Mouse (Mus musculus) monocyte, adult 59 days (primary cell): Measurements from ENCODE around the gene Scamp4. TPM values are rescaled to one million over a fixed set of nuclear protein-coding genes. Genes with fewer than 3 reads are reported as not detected.

Experiments
- total RNA-seq, 2 experiments: library from RNA; stranded (reverse); gene quantifications; one replicate each; pipeline ENCODE4 v1.2.4; 2023

The Scamp4 gene
- 10 to 100 TPM; 27.5 to 33.1 TPM for total RNA-seq

GRCm38 (mm10) chr10:80602698-80603325 lies at the start of gene Scamp4, which contains the start of gene Adat3:
Scamp4 (plus strand) TSS chr10:80602872.
Adat3 (plus strand) TSS chr10:80602880.

GRCm38 (mm10) chr10:80561116-80561944 lies 41.3 kb upstream of the Scamp4 start, which contains the start of gene Rexo1:
Rexo1 (minus strand) TSS chr10:80561560.

GRCm38 (mm10) chr10:80577195-80578130 lies 25.2 kb upstream of the Scamp4 start, which contains the start of gene Klf16:
Klf16 (minus strand) TSS chr10:80577321.

DNA sequence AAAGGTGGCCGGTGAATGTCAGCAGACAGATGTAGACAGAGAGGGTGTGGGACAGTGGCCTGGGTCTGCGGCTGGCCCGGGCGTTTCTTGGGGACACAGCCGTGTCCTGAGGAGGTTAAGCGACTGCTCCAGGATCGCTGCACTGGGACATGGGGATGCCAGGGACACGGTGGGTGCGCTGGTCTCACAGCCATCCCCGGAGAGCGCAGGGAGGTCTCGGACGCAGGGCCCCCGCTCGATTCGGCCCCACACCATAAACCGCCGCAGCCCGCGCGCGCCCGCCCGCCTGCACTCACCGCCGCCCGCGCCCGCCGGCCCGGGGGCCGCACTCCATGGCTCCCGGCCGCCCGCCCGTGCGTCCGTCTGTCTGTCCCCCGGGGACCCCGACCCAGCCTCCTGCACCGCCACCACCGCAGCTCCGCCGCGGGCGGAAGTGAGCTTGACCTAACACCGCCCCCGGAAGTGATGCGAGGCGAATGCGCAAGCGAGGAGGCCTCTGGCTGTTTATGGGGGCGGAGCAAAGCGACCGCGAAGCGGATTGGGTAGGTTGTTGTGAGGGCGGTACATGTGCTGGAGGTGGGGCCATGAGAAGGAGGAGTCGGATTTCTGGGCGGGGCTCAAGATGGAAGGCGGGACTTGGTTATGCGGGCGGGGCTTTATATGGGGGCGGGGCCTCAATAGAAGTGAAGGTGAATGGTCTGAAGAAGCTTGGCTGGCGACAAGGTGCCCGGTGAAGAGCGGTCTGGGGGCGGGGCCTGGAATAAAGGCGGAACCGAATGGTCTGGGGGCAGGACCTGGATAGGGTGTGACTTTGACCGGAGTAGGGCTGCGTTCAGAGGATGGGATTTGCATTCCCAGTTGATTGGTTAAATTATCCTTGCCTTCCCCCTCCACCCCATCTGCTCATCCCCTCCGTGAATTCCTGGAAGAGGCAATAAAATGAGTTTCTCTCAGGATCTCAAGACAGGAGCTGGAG lies 12.5 kb upstream of the Scamp4 start, which contains the start of gene Abhd17a:
TSS of gene Abhd17a (minus strand) at position 463 of the 976 bp plus-strand sequence.

DNA sequence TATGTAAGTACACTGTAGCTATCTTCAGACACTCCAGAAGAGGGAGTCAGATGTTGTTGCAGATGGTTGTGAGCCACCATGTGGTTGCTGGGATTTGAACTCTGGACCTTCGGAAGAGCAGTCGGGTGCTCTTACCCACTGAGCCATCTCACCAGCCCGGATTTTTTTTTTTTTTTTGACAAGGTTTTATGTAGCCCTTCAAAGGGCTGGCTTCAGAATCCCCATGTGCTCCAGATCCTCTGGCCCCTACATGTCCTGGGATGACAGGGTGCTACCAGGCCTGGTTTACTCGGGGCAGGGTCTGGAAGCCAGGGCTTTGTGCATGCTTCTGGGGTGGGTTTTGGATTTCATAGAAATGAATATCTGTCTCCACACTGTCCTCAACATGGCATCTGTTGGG lies 3.0 kb downstream of the Scamp4 start, which contains the start of gene Gm49322:
TSS of gene Gm49322 (plus strand) at position 301 of the 400 bp plus-strand sequence.

GRCm38 (mm10) chr10:80622661-80623456 lies 20.2 kb downstream of the Scamp4 start, which contains the start of gene Csnk1g2:
Csnk1g2 (plus strand) TSS chr10:80622838.

DNA sequence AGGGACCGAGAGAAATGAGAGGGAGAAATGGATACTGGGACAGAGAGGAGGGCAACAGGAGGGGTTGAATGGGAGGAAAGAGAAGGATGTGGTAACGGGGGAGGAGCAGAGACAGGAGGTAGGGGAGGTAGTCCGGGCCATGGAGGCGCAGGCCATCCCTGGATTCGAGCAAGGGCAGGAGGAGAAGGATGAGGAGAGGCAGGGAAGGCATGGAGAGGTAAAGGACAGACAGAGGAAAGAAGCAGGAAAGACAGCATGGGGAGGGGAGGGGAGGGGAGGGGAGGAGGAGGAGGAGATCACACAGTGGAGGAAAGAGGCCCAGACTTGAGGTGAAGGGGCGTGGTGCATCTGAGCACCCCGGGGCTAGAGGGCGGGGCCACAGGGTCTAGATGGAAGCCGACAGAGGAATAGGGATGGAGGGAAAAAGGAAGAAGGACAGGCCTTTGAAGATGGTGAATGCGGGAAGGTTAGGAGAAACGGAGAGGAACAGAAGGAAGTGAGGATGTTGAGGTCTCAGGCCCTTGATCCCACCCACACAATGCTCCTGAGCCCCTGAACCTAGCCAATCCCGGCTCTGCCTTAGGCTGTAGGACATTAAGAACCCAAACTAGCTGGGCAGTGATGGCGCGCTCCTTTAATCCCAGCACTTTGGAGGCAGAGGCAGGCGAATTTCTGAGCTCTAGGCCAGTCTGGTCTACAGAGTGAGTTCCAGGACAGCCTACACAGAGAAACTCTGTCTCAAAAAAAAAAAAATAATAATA lies 54.4 kb downstream of the Scamp4 start, which contains the start of gene Btbd2:
TSS of gene Btbd2 (minus strand) at position 209 of the 761 bp plus-strand sequence.

Other genes starting within 250 kb of the Scamp4 start
- not detected for gene Plk5, start 246.4 kb upstream of the Scamp4 start, total RNA-seq
- gene Mex3d, start 215.2 kb upstream of the Scamp4 start, total RNA-seq = 1 to 10 TPM; 9.4 to 9.6 TPM
- 10 to 100 TPM; 51.5 to 54.6 TPM for gene Mbd3, start 203.3 kb upstream of the Scamp4 start, total RNA-seq
- 10 to 100 TPM; 87.0 to 91.8 TPM for gene Uqcr11, start 196.0 kb upstream of the Scamp4 start, total RNA-seq
- gene Tcf3, start 169.2 kb upstream of the Scamp4 start, total RNA-seq = 10 to 100 TPM; 45.8 to 51.3 TPM
- not detected for gene Onecut3, start 108.0 kb upstream of the Scamp4 start, total RNA-seq
- not detected for gene Atp8b3, start 63.7 kb upstream of the Scamp4 start, total RNA-seq
- gene Rexo1, start 41.3 kb upstream of the Scamp4 start, total RNA-seq = 100 to 1,000 TPM in 1 of 2 experiments, 10 to 100 TPM in 1; 98.6 to 111 TPM
- 10 to 100 TPM; 16.0 to 17.2 TPM for gene Klf16, start 25.6 kb upstream of the Scamp4 start, total RNA-seq
- 10 to 100 TPM; 52.1 to 54.2 TPM for gene Abhd17a, start 12.5 kb upstream of the Scamp4 start, total RNA-seq
- gene Adat3, start within 50 bp of the Scamp4 start, total RNA-seq = 1 to 10 TPM; 6.9 to 8.3 TPM
- gene Gm49322, start 3.1 kb downstream of the Scamp4 start, total RNA-seq = 1 to 10 TPM; 1.5 to 2.0 TPM
- gene Csnk1g2, start 20.0 kb downstream of the Scamp4 start, total RNA-seq = 100 to 1,000 TPM; 111 TPM
- 10 to 100 TPM; 27.1 to 29.9 TPM for gene Btbd2, start 54.2 kb downstream of the Scamp4 start, total RNA-seq
- gene Mknk2, start 75.2 kb downstream of the Scamp4 start, total RNA-seq = 100 to 1,000 TPM; 277 to 297 TPM
- gene Mob3a, start 99.1 kb downstream of the Scamp4 start, total RNA-seq = 100 to 1,000 TPM; 115 to 125 TPM
- 10 to 100 TPM; 11.6 to 13.5 TPM for gene Izumo4, start 99.3 kb downstream of the Scamp4 start, total RNA-seq
- gene Ap3d1, start 139.4 kb downstream of the Scamp4 start, total RNA-seq = 100 to 1,000 TPM; 153 to 155 TPM
- 10 to 100 TPM; 37.6 to 42.3 TPM for gene Dot1l, start 152.3 kb downstream of the Scamp4 start, total RNA-seq
- 10 to 100 TPM; 54.7 to 55.9 TPM for gene Sf3a2, start 195.3 kb downstream of the Scamp4 start, total RNA-seq
- 100 to 1,000 TPM; 100 to 104 TPM for gene Plekhj1, start 195.8 kb downstream of the Scamp4 start, total RNA-seq
- under 1 TPM; 0.30 to 0.58 TPM for gene Amh, start 202.4 kb downstream of the Scamp4 start, total RNA-seq
- gene Jsrp1, start 210.6 kb downstream of the Scamp4 start, total RNA-seq = not detected
- 100 to 1,000 TPM; 490 to 501 TPM for gene Oaz1, start 223.8 kb downstream of the Scamp4 start, total RNA-seq
- gene Lingo3, start 241.2 kb downstream of the Scamp4 start, total RNA-seq = not detected